Mouse (Mus musculus) midbrain, embryonic 10.5 days (tissue): Measurements from ENCODE around the gene Ankib1. TPM values are rescaled to one million over a fixed set of nuclear protein-coding genes. Genes with fewer than 3 reads are reported as not detected.
A peak's percentile ranks its signal among the peaks of the same experiment; 100 is the strongest.

Source experiments
- DNase-seq: peaks from one replicate; pipeline ENCODE4 v3.0.0-alpha.2; 2017; ENCODE audit warnings: low spot score
- H3K27ac ChIP-seq: fragments of 300-500 bp; sonication (generic); replicated peaks from 2 replicates; pipeline ENCODE4 v1.5.1; 2016; ENCODE audit warnings: mild to moderate bottlenecking
- H3K27me3 ChIP-seq: fragments of 300-500 bp; sonication (generic); 2 replicates; pipeline ENCODE4 v1.6.1; 2016; ENCODE audit warnings: low read depth, mild to moderate bottlenecking; ENCODE audit not compliant: poor library complexity, severe bottlenecking
- H3K36me3 ChIP-seq: fragments of 300-500 bp; sonication (generic); 2 replicates; pipeline ENCODE4 v1.6.1; 2016; ENCODE audit warnings: mild to moderate bottlenecking, moderate library complexity
- H3K4me1 ChIP-seq: fragments of 300-500 bp; sonication (generic); 2 replicates; pipeline ENCODE4 v1.6.1; 2016
- H3K4me3 ChIP-seq: fragments of 300-500 bp; sonication (generic); 2 replicates; pipeline ENCODE4 v1.5.1; 2016; ENCODE audit warnings: mild to moderate bottlenecking, moderate library complexity
- H3K9me3 ChIP-seq: fragments of 300-500 bp; sonication (generic); replicated peaks from 2 replicates; pipeline ENCODE4 v1.6.1; 2016; ENCODE audit warnings: mild to moderate bottlenecking
- WGBS: fragments of 180-500 bp; shearing (Covaris S2); methylation state at CpG from one replicate; pipeline ENCODE4 v1.1.7; 2016; 5-methylcytosine and 5-hydroxymethylcytosine counted together
- microRNA-seq: library from miRNA; unstranded; fragments of <30 nt; microRNA quantifications from one replicate; pipeline ENCODE4, GENCODE M21; 2017
- polyA plus RNA-seq: library from polyadenylated mRNA; unstranded; fragments of >200 nt; fragmentation: Nextera tagmentation; extraction: Ambion mirVana; gene quantifications from 2 replicates; pipeline ENCODE4 v1.2.1, GENCODE M21; 2016

The Ankib1 gene
- polyA plus RNA-seq, 1 experiment from 2014 or later, result 9.5 TPM

- no peak for DNase-seq
- Histone ChIP-seq H3K4me1 (peaks cover 4% of the 10 kb centered on the region), H3K27ac (no peak overlapping the region), H3K36me3 (no peaks in the 10 kb centered on the region), H3K4me3 (no peak overlapping the region), H3K9me3 (no peaks in the 10 kb centered on the region), H3K27me3 (no peaks in the 10 kb centered on the region)
- 89% methylated on average over 5 of the region's 5 CpGs for WGBS
These were observed 151.1 kb downstream of the Ankib1 start for GRCm38 (mm10) chr5:3651621-3652020.

- no peaks in the 10 kb centered on the region for H3K9me3 ChIP-seq
- peaks cover 11% of the 10 kb centered on the region for H3K4me1 ChIP-seq
- no peak within 1 kb of the TSS for H3K27ac ChIP-seq
- H3K36me3 ChIP-seq, result no peaks in the 10 kb centered on the region
- WGBS, result 79% methylated on average over 6 of the region's 6 CpGs
- no peak for DNase-seq
- no peak within 1 kb of the TSS for H3K4me3 ChIP-seq
- H3K27me3 ChIP-seq, result no peaks in the 10 kb centered on the region
These were observed 151.8 kb downstream of the Ankib1 start, which contains the start of gene Tmbim7 for GRCm38 (mm10) chr5:3650881-3651280. TSS of gene Tmbim7 (plus strand) at chr5:3651181.

GRCm38 (mm10) chr5:3648849-3649210 lies 153.9 kb downstream of the Ankib1 start:
- Histone ChIP-seq H3K27ac (no peak overlapping the region), H3K4me3 (no peak overlapping the region), H3K27me3 (no peaks in the 10 kb centered on the region), H3K9me3 (no peaks in the 10 kb centered on the region), H3K36me3 (peaks cover 20% of the 10 kb centered on the region), H3K4me1 (peaks cover 19% of the 10 kb centered on the region)
- DNase-seq, result no peak
- 76% methylated on average over 4 of the region's 4 CpGs for WGBS

- H3K9me3 ChIP-seq, result no peaks in the 10 kb centered on the region
- peaks cover 19% of the 10 kb centered on the region for H3K4me1 ChIP-seq
- H3K27ac ChIP-seq, result peak overlapping the region; percentile 96
- DNase-seq, result no peak
- 55% methylated on average over 4 of the region's 4 CpGs for WGBS
- H3K27me3 ChIP-seq, result no peaks in the 10 kb centered on the region
- H3K4me3 ChIP-seq, result peak overlapping the region; percentile 94
- H3K36me3 ChIP-seq, result peaks cover 25% of the 10 kb centered on the region
These were observed 154.4 kb downstream of the Ankib1 start for GRCm38 (mm10) chr5:3648206-3648848.

GRCm38 (mm10) chr5:3647708-3648121 lies 155.0 kb downstream of the Ankib1 start:
- peak; percentile 94 for DNase-seq
- Histone ChIP-seq H3K36me3 (peaks cover 31% of the 10 kb centered on the region), H3K27me3 (no peaks in the 10 kb centered on the region), H3K4me3 (peak overlapping the region; percentile 94), H3K27ac (peak overlapping the region; percentile 96), H3K4me1 (peaks cover 19% of the 10 kb centered on the region), H3K9me3 (no peaks in the 10 kb centered on the region)
- under 1% methylated on average over 37 of the region's 46 CpGs for WGBS

GRCm38 (mm10) chr5:3646991-3647707 lies 155.6 kb downstream of the Ankib1 start:
- Histone ChIP-seq H3K27ac (peak overlapping the region; percentile 96), H3K27me3 (no peaks in the 10 kb centered on the region), H3K36me3 (peaks cover 36% of the 10 kb centered on the region), H3K4me3 (peak overlapping the region; percentile 94), H3K9me3 (no peaks in the 10 kb centered on the region), H3K4me1 (peaks cover 19% of the 10 kb centered on the region)
- WGBS, result under 1% methylated on average over 52 of the region's 60 CpGs
- DNase-seq, result peak; percentile 71

DNA sequence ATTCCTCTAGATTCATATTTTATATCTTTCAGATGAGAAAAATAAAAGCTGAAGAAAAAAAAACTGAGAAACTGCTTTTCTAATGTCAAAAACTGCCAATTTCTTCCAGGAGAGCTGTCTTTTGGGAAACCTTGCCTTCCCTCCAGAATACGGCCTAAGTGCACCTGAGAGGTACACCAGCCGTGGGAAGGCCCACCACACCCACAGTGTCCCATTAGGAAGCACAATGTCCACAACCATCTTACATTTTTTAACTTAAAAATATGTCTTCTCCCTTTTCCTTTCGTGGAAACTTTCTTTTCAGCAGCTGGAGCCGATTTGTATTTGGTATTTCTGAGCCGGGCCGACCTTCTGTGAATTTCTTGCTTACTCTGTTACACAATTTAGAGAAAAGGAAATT lies 156.2 kb downstream of the Ankib1 start:
- 37% methylated on average over 6 of the region's 6 CpGs for WGBS
- no peak for DNase-seq
- no peaks in the 10 kb centered on the region for H3K27me3 ChIP-seq
- no peaks in the 10 kb centered on the region for H3K9me3 ChIP-seq
- peak overlapping the region; percentile 96 for H3K27ac ChIP-seq
- peaks cover 19% of the 10 kb centered on the region for H3K4me1 ChIP-seq
- peak overlapping the region; percentile 94 for H3K4me3 ChIP-seq
- H3K36me3 ChIP-seq, result peaks cover 43% of the 10 kb centered on the region

DNA sequence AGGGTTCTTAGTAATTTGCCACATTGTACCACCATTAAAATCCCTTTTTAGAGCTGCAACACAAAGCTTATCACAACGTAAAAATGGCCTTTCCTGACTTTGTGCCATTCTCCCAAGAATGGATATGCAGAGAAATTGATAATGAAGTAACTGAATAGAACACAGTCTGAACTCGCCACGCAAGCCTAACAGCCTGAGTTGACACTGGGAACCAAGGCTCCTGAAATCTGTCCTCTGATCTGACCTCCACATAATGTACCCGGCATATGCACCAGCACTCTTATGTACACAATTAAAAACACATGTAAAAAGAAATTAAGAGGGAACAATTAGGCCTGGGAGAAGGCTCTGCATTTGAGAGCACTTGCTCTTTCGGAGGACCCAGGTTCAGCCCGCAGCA lies 157.4 kb downstream of the Ankib1 start:
- Histone ChIP-seq H3K36me3 (peaks cover 55% of the 10 kb centered on the region), H3K4me3 (no peak overlapping the region), H3K9me3 (no peaks in the 10 kb centered on the region), H3K4me1 (peaks cover 19% of the 10 kb centered on the region), H3K27me3 (no peaks in the 10 kb centered on the region), H3K27ac (no peak overlapping the region)
- 89% methylated on average over 6 of the region's 6 CpGs for WGBS
- no peak for DNase-seq

DNA sequence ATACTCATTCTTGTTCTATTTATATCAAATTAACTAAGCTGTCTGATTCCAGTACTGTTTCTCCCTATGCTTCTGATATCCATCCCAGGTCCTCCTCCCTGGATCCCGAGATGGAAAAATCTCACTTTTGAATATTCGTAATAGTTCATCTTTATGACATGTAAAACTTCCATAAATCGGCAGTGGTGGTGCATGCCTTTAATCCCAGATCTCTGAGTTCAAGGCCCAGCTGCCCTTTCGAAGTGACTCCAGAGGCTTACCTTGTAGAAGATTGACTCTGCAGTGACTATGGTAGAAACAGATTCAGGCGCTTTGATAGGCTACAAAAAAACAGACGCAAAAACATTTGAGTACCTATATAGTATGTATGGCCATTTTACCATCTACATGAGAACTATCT lies 158.1 kb downstream of the Ankib1 start:
- Histone ChIP-seq H3K27ac (no peak overlapping the region), H3K4me1 (peaks cover 19% of the 10 kb centered on the region), H3K36me3 (peaks cover 62% of the 10 kb centered on the region), H3K27me3 (no peaks in the 10 kb centered on the region), H3K9me3 (no peaks in the 10 kb centered on the region), H3K4me3 (no peak overlapping the region)
- DNase-seq, result no peak
- WGBS, result 94% methylated on average over 6 of the region's 6 CpGs

Small RNAs within 50 kb of the gene (microRNA-seq; reads per million reads assigned to microRNA genes)
- gene Gm22926 (not detected), gene Gm26238 (not detected)

Other genes starting within 250 kb of the Ankib1 start
- gene 1700109H08Rik, start 231.4 kb downstream of the Ankib1 start, polyA plus RNA-seq, result 3.0 and 3.3 TPM in 2 replicates
- 14.8 and 18.3 TPM in 2 replicates for gene Pex1, start 206.9 kb downstream of the Ankib1 start, polyA plus RNA-seq
- 14.8 and 15.3 TPM in 2 replicates for gene Rbm48, start 206.3 kb downstream of the Ankib1 start, polyA plus RNA-seq
- not detected in 2 replicates for gene Tmbim7, start 151.7 kb downstream of the Ankib1 start, polyA plus RNA-seq
- 87.1 and 92.3 TPM in 2 replicates for gene Gatad1, start 145.7 kb downstream of the Ankib1 start, polyA plus RNA-seq
- gene Krit1, start 259 bp upstream of the Ankib1 start, polyA plus RNA-seq, result 62.6 and 66.4 TPM in 2 replicates
- gene Lrrd1, start 42.2 kb upstream of the Ankib1 start, polyA plus RNA-seq, result 0.06 TPM in 1 of 2 replicates, not detected in the other
- 9.1 and 10.1 TPM in 2 replicates for gene Mterf1a, start 91.0 kb upstream of the Ankib1 start, polyA plus RNA-seq
- 128 and 147 TPM in 2 replicates for gene Akap9, start 125.1 kb upstream of the Ankib1 start, polyA plus RNA-seq